Mouse (Mus musculus): ENCODE results near the gene Ifna12. TPM values are rescaled to one million over a fixed set of nuclear protein-coding genes. Genes with fewer than 3 reads are reported as not detected.

Gene Ifna12
- polyA plus RNA-seq (2014; fragmentation: Illumina TruSeq; extraction: RNeasy Lipid Tissue Mini Kit (QIAGEN cat#74804); ENCODE audit: low read depth, low replicate concordance) = not detected

DNA sequence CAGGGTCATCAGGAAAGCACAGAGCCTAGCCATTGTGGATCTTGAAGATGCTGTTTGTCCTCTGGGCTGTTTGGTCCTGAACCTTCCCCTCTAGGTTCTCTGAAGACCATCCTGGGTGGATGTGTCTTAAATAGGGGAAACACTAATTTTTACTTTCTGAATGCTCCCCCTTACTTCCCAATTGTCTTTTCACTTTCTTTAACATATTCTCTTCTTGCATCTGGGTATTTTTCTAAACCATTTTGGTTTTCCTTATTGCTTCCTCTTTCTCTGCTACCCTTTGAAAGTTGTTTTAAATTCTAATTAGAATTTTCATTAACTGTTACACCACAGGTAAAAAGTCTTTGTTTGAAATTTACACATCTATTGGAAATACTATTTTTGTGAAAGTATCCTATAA lies at the start of gene Ifna12:
Ifna12 (minus strand) TSS at position 101 of the 400 bp plus-strand sequence.

DNA sequence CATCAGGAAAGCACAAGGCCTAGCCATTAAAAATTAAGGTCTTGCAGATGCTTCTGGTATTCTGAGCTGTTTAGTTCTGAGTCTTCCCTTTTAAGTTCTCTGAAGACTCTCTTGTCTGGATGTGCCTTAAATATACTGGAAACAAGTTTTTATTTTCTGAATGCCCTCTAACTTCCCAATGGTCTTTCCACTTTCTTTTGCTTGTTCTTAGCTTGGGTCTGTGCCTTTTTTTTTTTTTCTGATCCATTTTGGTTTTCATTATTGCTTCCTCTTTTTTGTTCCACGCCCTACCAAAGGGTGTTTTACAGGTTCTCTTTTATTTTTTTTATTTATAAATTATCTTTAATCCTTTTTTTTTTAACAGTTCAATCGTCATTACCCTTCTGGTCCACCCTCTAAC lies 41.2 kb upstream of the Ifna12 start, which contains the start of gene Ifna13:
Ifna13 (minus strand) TSS at position 101 of the 400 bp plus-strand sequence.

DNA sequence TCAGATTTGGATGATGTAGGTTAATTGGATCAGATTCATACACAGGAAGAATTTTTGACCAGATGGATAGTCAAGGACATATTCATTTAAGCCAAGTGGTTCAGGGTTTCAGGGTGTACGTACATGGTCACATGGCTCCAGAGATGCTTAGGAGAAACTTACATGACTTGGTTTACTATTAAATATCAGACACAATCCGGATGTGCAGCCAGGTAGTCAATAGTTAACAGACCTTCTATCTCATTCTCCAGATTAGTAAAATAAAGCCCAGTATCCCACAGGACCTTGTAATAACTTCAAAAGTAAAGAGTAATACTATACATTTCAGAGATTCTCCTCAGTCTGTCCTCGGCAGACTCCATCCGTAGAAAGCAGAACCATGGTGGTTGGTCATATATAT lies 31.1 kb upstream of the Ifna12 start, which contains the start of gene C87499:
C87499 (minus strand) TSS at position 101 of the 400 bp plus-strand sequence.

DNA sequence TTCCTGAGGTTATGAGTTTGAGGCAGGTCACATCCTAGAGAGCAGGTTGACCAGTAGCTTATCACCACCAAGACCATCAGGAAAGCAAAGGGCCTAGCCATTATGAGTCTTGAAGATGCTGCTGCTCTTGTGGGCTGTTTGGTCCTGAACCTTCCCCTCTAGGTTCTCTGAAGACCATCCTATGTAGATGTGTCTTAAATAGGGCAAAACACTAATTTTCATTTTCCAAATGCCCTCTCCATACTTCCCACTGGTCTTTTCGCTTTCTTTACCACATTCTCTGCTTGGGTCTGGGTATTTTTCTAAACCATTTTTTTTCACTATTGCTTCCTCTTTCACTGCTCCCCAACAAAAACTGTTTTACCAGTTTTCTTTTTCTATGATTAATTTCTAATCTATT lies 10.9 kb downstream of the Ifna12 start, which contains the start of gene Ifna9:
Ifna9 (minus strand) TSS at position 101 of the 400 bp plus-strand sequence.

DNA sequence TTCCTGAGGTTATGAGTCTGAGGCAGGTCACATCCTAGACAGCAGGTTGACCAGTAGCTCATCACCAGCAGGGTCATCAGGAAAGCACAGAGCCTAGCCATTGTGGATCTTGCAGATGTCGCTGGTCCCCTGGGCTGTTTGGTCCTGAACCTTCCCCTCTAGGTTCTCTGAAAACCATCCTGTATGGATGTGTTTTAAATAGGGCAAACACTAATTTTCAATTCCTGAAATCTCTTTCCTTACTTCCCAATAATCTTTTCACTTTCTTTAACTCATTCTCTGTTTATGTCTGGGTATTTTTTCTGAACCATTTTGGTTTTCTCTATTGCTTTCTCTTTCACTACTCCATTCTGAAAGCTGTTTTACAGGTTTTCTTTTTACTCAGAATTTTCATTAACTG lies 31.5 kb downstream of the Ifna12 start, which contains the start of gene Ifna14:
Ifna14 (minus strand) TSS at position 101 of the 400 bp plus-strand sequence.

DNA sequence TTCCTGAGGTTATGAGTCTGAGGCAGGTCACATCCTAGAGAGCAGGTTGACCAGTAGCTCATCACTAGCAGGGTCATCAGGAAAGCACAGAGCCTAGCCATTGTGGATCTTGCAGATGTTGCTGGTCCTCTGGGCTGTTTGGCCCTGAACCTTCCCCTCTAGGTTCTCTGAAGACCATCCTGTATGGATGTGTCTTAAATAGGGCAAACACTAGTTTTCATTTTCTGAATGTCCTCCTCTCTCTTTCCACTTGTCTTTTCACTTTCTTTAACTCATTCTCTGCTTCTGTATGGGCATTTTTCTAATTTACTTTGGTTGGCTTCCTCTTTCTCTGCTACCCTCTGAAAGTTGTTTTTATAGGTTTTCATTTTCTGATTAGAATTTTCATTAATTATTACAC lies 45.0 kb downstream of the Ifna12 start, which contains the start of gene Ifna15:
Ifna15 (minus strand) TSS at position 101 of the 400 bp plus-strand sequence.

Other genes with a start within 250 kb of the Ifna12 start
- gene Hacd4, start 164.4 kb downstream of the Ifna12 start, polyA plus RNA-seq (2014; fragmentation: Illumina TruSeq; extraction: RNeasy Lipid Tissue Mini Kit (QIAGEN cat#74804); ENCODE audit: low read depth, low replicate concordance) = 15.4 TPM
- not detected for gene Ifnb1, start 80.6 kb downstream of the Ifna12 start, polyA plus RNA-seq (2014; fragmentation: Illumina TruSeq; extraction: RNeasy Lipid Tissue Mini Kit (QIAGEN cat#74804); ENCODE audit: low read depth, low replicate concordance)
- gene Ifna15, start 45.1 kb downstream of the Ifna12 start, polyA plus RNA-seq (2014; fragmentation: Illumina TruSeq; extraction: RNeasy Lipid Tissue Mini Kit (QIAGEN cat#74804); ENCODE audit: low read depth, low replicate concordance) = not detected
- gene Ifna14, start 31.6 kb downstream of the Ifna12 start, polyA plus RNA-seq (2014; fragmentation: Illumina TruSeq; extraction: RNeasy Lipid Tissue Mini Kit (QIAGEN cat#74804); ENCODE audit: low read depth, low replicate concordance) = not detected
- not detected for gene Ifna9, start 11.0 kb downstream of the Ifna12 start, polyA plus RNA-seq (2014; fragmentation: Illumina TruSeq; extraction: RNeasy Lipid Tissue Mini Kit (QIAGEN cat#74804); ENCODE audit: low read depth, low replicate concordance)
- not detected for gene C87499, start 31.0 kb upstream of the Ifna12 start, polyA plus RNA-seq (2014; fragmentation: Illumina TruSeq; extraction: RNeasy Lipid Tissue Mini Kit (QIAGEN cat#74804); ENCODE audit: low read depth, low replicate concordance)
- gene Ifna13, start 41.1 kb upstream of the Ifna12 start, polyA plus RNA-seq (2014; fragmentation: Illumina TruSeq; extraction: RNeasy Lipid Tissue Mini Kit (QIAGEN cat#74804); ENCODE audit: low read depth, low replicate concordance) = not detected
- not detected for gene Ifna16, start 73.5 kb upstream of the Ifna12 start, polyA plus RNA-seq (2014; fragmentation: Illumina TruSeq; extraction: RNeasy Lipid Tissue Mini Kit (QIAGEN cat#74804); ENCODE audit: low read depth, low replicate concordance)
- gene Ifna2, start 80.5 kb upstream of the Ifna12 start, polyA plus RNA-seq (2014; fragmentation: Illumina TruSeq; extraction: RNeasy Lipid Tissue Mini Kit (QIAGEN cat#74804); ENCODE audit: low read depth, low replicate concordance) = not detected
- gene Ifnab, start 88.0 kb upstream of the Ifna12 start, polyA plus RNA-seq (2014; fragmentation: Illumina TruSeq; extraction: RNeasy Lipid Tissue Mini Kit (QIAGEN cat#74804); ENCODE audit: low read depth, low replicate concordance) = not detected
- not detected for gene Gm26566, start 118.4 kb upstream of the Ifna12 start, polyA plus RNA-seq (2014; fragmentation: Illumina TruSeq; extraction: RNeasy Lipid Tissue Mini Kit (QIAGEN cat#74804); ENCODE audit: low read depth, low replicate concordance)
- gene Klhl9, start 119.1 kb upstream of the Ifna12 start, polyA plus RNA-seq (2014; fragmentation: Illumina TruSeq; extraction: RNeasy Lipid Tissue Mini Kit (QIAGEN cat#74804); ENCODE audit: low read depth, low replicate concordance) = 132 TPM
- not detected for gene Gm13271, start 151.5 kb upstream of the Ifna12 start, polyA plus RNA-seq (2014; fragmentation: Illumina TruSeq; extraction: RNeasy Lipid Tissue Mini Kit (QIAGEN cat#74804); ENCODE audit: low read depth, low replicate concordance)
- not detected for gene Gm13283, start 156.7 kb upstream of the Ifna12 start, polyA plus RNA-seq (2014; fragmentation: Illumina TruSeq; extraction: RNeasy Lipid Tissue Mini Kit (QIAGEN cat#74804); ENCODE audit: low read depth, low replicate concordance)
- gene Gm13290, start 170.5 kb upstream of the Ifna12 start, polyA plus RNA-seq (2014; fragmentation: Illumina TruSeq; extraction: RNeasy Lipid Tissue Mini Kit (QIAGEN cat#74804); ENCODE audit: low read depth, low replicate concordance) = not detected
- not detected for gene Gm13289, start 173.5 kb upstream of the Ifna12 start, polyA plus RNA-seq (2014; fragmentation: Illumina TruSeq; extraction: RNeasy Lipid Tissue Mini Kit (QIAGEN cat#74804); ENCODE audit: low read depth, low replicate concordance)
- gene Gm13272, start 176.5 kb upstream of the Ifna12 start, polyA plus RNA-seq (2014; fragmentation: Illumina TruSeq; extraction: RNeasy Lipid Tissue Mini Kit (QIAGEN cat#74804); ENCODE audit: low read depth, low replicate concordance) = not detected
- not detected for gene Ifnz, start 178.8 kb upstream of the Ifna12 start, polyA plus RNA-seq (2014; fragmentation: Illumina TruSeq; extraction: RNeasy Lipid Tissue Mini Kit (QIAGEN cat#74804); ENCODE audit: low read depth, low replicate concordance)
- not detected for gene Gm13276, start 182.3 kb upstream of the Ifna12 start, polyA plus RNA-seq (2014; fragmentation: Illumina TruSeq; extraction: RNeasy Lipid Tissue Mini Kit (QIAGEN cat#74804); ENCODE audit: low read depth, low replicate concordance)
- gene Gm13277, start 185.3 kb upstream of the Ifna12 start, polyA plus RNA-seq (2014; fragmentation: Illumina TruSeq; extraction: RNeasy Lipid Tissue Mini Kit (QIAGEN cat#74804); ENCODE audit: low read depth, low replicate concordance) = not detected
- not detected for gene Gm13278, start 188.2 kb upstream of the Ifna12 start, polyA plus RNA-seq (2014; fragmentation: Illumina TruSeq; extraction: RNeasy Lipid Tissue Mini Kit (QIAGEN cat#74804); ENCODE audit: low read depth, low replicate concordance)
- not detected for gene Gm13275, start 191.1 kb upstream of the Ifna12 start, polyA plus RNA-seq (2014; fragmentation: Illumina TruSeq; extraction: RNeasy Lipid Tissue Mini Kit (QIAGEN cat#74804); ENCODE audit: low read depth, low replicate concordance)
- not detected for gene Gm13279, start 194.0 kb upstream of the Ifna12 start, polyA plus RNA-seq (2014; fragmentation: Illumina TruSeq; extraction: RNeasy Lipid Tissue Mini Kit (QIAGEN cat#74804); ENCODE audit: low read depth, low replicate concordance)
- gene Gm13285, start 196.3 kb upstream of the Ifna12 start, polyA plus RNA-seq (2014; fragmentation: Illumina TruSeq; extraction: RNeasy Lipid Tissue Mini Kit (QIAGEN cat#74804); ENCODE audit: low read depth, low replicate concordance) = not detected
- gene Gm13287, start 199.9 kb upstream of the Ifna12 start, polyA plus RNA-seq (2014; fragmentation: Illumina TruSeq; extraction: RNeasy Lipid Tissue Mini Kit (QIAGEN cat#74804); ENCODE audit: low read depth, low replicate concordance) = not detected
- gene Gm13288, start 202.2 kb upstream of the Ifna12 start, polyA plus RNA-seq (2014; fragmentation: Illumina TruSeq; extraction: RNeasy Lipid Tissue Mini Kit (QIAGEN cat#74804); ENCODE audit: low read depth, low replicate concordance) = not detected
- not detected for gene Ifna7, start 212.9 kb upstream of the Ifna12 start, polyA plus RNA-seq (2014; fragmentation: Illumina TruSeq; extraction: RNeasy Lipid Tissue Mini Kit (QIAGEN cat#74804); ENCODE audit: low read depth, low replicate concordance)
- not detected for gene Ifna11, start 216.6 kb upstream of the Ifna12 start, polyA plus RNA-seq (2014; fragmentation: Illumina TruSeq; extraction: RNeasy Lipid Tissue Mini Kit (QIAGEN cat#74804); ENCODE audit: low read depth, low replicate concordance)
- gene Ifna6, start 224.0 kb upstream of the Ifna12 start, polyA plus RNA-seq (2014; fragmentation: Illumina TruSeq; extraction: RNeasy Lipid Tissue Mini Kit (QIAGEN cat#74804); ENCODE audit: low read depth, low replicate concordance) = not detected
- not detected for gene Ifna5, start 232.1 kb upstream of the Ifna12 start, polyA plus RNA-seq (2014; fragmentation: Illumina TruSeq; extraction: RNeasy Lipid Tissue Mini Kit (QIAGEN cat#74804); ENCODE audit: low read depth, low replicate concordance)
- not detected for gene Ifna4, start 238.5 kb upstream of the Ifna12 start, polyA plus RNA-seq (2014; fragmentation: Illumina TruSeq; extraction: RNeasy Lipid Tissue Mini Kit (QIAGEN cat#74804); ENCODE audit: low read depth, low replicate concordance)
- gene Ifna1, start 246.7 kb upstream of the Ifna12 start, polyA plus RNA-seq (2014; fragmentation: Illumina TruSeq; extraction: RNeasy Lipid Tissue Mini Kit (QIAGEN cat#74804); ENCODE audit: low read depth, low replicate concordance) = not detected